Mouse (Mus musculus) frontal cortex, adult 2 months (tissue): ENCODE data around the gene E130218I03Rik. TPM values are rescaled to one million over a fixed set of nuclear protein-coding genes. Genes with fewer than 3 reads are reported as not detected.

Source experiments
- DNase-seq, 2 experiments: peaks; one replicate each; pipeline ENCODE4 v3.0.0; 2022; ENCODE audit warnings: low spot score in 1 of 2; ENCODE audit errors: extremely low spot score in 1 of 2
- polyA plus RNA-seq: library from polyadenylated mRNA; depleted of rRNA; stranded (reverse); fragments of >200 nt; gene quantifications from 2 replicates; pipeline ENCODE4 v1.2.3, GENCODE M21; 2012; rRNA removed

The E130218I03Rik gene
- polyA plus RNA-seq = not detected in 2 replicates

- DNase-seq = no peak
Measured at GRCm38 (mm10) chr4:134243516-134244250, at the start of gene E130218I03Rik. TSS of gene E130218I03Rik (plus strand) at chr4:134243662.

- no peak for DNase-seq
Measured at GRCm38 (mm10) chr4:134199371-134199770, 44.1 kb upstream of the E130218I03Rik start.

- DNase-seq = no peak
Measured at GRCm38 (mm10) chr4:134202904-134203303, 40.6 kb upstream of the E130218I03Rik start, which contains the start of gene Gm7534. TSS of gene Gm7534 (minus strand) at chr4:134203004.

- no peak for DNase-seq
Measured at GRCm38 (mm10) chr4:134203340-134203896, 40.0 kb upstream of the E130218I03Rik start.

- DNase-seq = no peak
Measured at GRCm38 (mm10) chr4:134206488-134207053, 36.9 kb upstream of the E130218I03Rik start.

GRCm38 (mm10) chr4:134222793-134223600 is 20.5 kb upstream of the E130218I03Rik start:
- no peak for DNase-seq

- no peak for DNase-seq
Measured at GRCm38 (mm10) chr4:134227194-134227593, 16.3 kb upstream of the E130218I03Rik start, which contains the start of gene Catsper4. TSS of gene Catsper4 (minus strand) at chr4:134227383.

GRCm38 (mm10) chr4:134230431-134230830 is 13.0 kb upstream of the E130218I03Rik start:
- no peak for DNase-seq

- DNase-seq = no peak
Measured at GRCm38 (mm10) chr4:134234876-134235275, 8.6 kb upstream of the E130218I03Rik start.

GRCm38 (mm10) chr4:134237582-134238278 is 5.7 kb upstream of the E130218I03Rik start:
- DNase-seq = no peak

GRCm38 (mm10) chr4:134238279-134238651 is 5.2 kb upstream of the E130218I03Rik start, which contains the start of gene Cnksr1:
TSS of gene Cnksr1 (minus strand) at chr4:134238399.
- no peak for DNase-seq

- no peak for DNase-seq
Measured at GRCm38 (mm10) chr4:134238686-134239085, 4.8 kb upstream of the E130218I03Rik start.

GRCm38 (mm10) chr4:134245148-134245843 is 1.8 kb downstream of the E130218I03Rik start, which contains the start of gene Zfp593:
TSS of gene Zfp593 (minus strand) at chr4:134245592.
- peak; percentile 90 to 97 for DNase-seq

- DNase-seq = no peak
Measured at GRCm38 (mm10) chr4:134246256-134246655, 2.8 kb downstream of the E130218I03Rik start.

GRCm38 (mm10) chr4:134246719-134247258 is 3.3 kb downstream of the E130218I03Rik start, which contains the start of gene Gm30191:
TSS of gene Gm30191 (plus strand) at chr4:134246935.
- no peak for DNase-seq

GRCm38 (mm10) chr4:134249651-134250050 is 6.2 kb downstream of the E130218I03Rik start:
- DNase-seq = peak in 1 of 2 experiments; percentile 73

- DNase-seq = no peak
Measured at GRCm38 (mm10) chr4:134250116-134250929, 6.9 kb downstream of the E130218I03Rik start.

- no peak for DNase-seq
Measured at GRCm38 (mm10) chr4:134250930-134251240, 7.4 kb downstream of the E130218I03Rik start.
